ENCODE assay signal across 11 mouse cellular contexts in genomic region chr4:89428465-89428864, GRCm38 (mm10).
DNase-seq lines count a peak whose midpoint lies in the region; ATAC-seq lines count a peak whose summit lies in the region.
"Had no signal": no experiment of that assay in that cellular context is flagged by ENCODE, and none has a peak within 500 bp of the region (broad histone marks: within the 10 kb centered on the region; RNA-seq: fewer than 3 reads in every experiment).

No protein-coding gene starts in this region.

- no peaks in the 10 kb centered on the region for H3K9me3 ChIP-seq in hindbrain, embryonic 14.5 days (ENCODE audit: control insufficient read depth, low read length)
- no peaks in the 10 kb centered on the region for H3K9me3 ChIP-seq in hindbrain, embryonic 13.5 days
- no peaks in the 10 kb centered on the region for H3K9me3 ChIP-seq in limb, embryonic 15.5 days
- H3K9me3 ChIP-seq: embryonic facial prominence, embryonic 10.5 days; limb, embryonic 12.5 days; neural tube, embryonic 13.5 days had no signal

- H3K36me3 ChIP-seq in hindbrain, embryonic 14.5 days (replicated peaks; ENCODE audit: control insufficient read depth, insufficient read depth) = no peaks in the 10 kb centered on the region
- H3K36me3 ChIP-seq in hindbrain, embryonic 13.5 days = no peaks in the 10 kb centered on the region
- no peaks in the 10 kb centered on the region for H3K36me3 ChIP-seq in limb, embryonic 15.5 days
- H3K36me3 ChIP-seq: embryonic facial prominence, embryonic 10.5 days; limb, embryonic 12.5 days; neural tube, embryonic 13.5 days had no signal

- H3K9ac ChIP-seq in hindbrain, embryonic 14.5 days = no peak overlapping the region
- H3K9ac ChIP-seq in hindbrain, embryonic 13.5 days = no peak overlapping the region
- H3K9ac ChIP-seq in limb, embryonic 15.5 days = no peak overlapping the region
- H3K9ac ChIP-seq: limb, embryonic 12.5 days; neural tube, embryonic 13.5 days had no signal

- H3K27me3 ChIP-seq in hindbrain, embryonic 14.5 days (ENCODE audit: control insufficient read depth, insufficient read depth, low read length) = no peaks in the 10 kb centered on the region
- H3K27me3 ChIP-seq in hindbrain, embryonic 13.5 days = no peaks in the 10 kb centered on the region
- H3K27me3 ChIP-seq in limb, embryonic 15.5 days = no peaks in the 10 kb centered on the region
- H3K27me3 ChIP-seq: limb, embryonic 12.5 days; neural tube, embryonic 13.5 days had no signal

- H3K27ac ChIP-seq in hindbrain, embryonic 14.5 days = no peak overlapping the region
- no peak overlapping the region for H3K27ac ChIP-seq in hindbrain, embryonic 13.5 days
- peak overlapping the region; percentile 47; the same call in 1 of the 2 replicates for H3K27ac ChIP-seq in limb, embryonic 15.5 days
- H3K27ac ChIP-seq: embryonic facial prominence, embryonic 10.5 days; limb, embryonic 12.5 days; neural tube, embryonic 13.5 days had no signal

- ATAC-seq in hindbrain, embryonic 14.5 days (ENCODE audit: low FRiP score) = 0 out of 2 replicates have a peak, but pooled peaks have one; percentile 17
- no peak for ATAC-seq in hindbrain, embryonic 13.5 days (ENCODE audit: low FRiP score)
- no peak for ATAC-seq in limb, embryonic 15.5 days (ENCODE audit: insufficient number of reproducible peaks, low FRiP score, low TSS enrichment, low read depth)
- no peak for ATAC-seq in erythroblast, adult 5-6 weeks (replicated peaks; ENCODE audit: low FRiP score, poor library complexity, severe bottlenecking)

- H3K4me1 ChIP-seq in hindbrain, embryonic 14.5 days (replicated peaks; ENCODE audit: control insufficient read depth, insufficient read depth, low read length) = no peaks in the 10 kb centered on the region
- no peaks in the 10 kb centered on the region for H3K4me1 ChIP-seq in hindbrain, embryonic 13.5 days (replicated peaks)
- H3K4me1 ChIP-seq in limb, embryonic 15.5 days = peaks cover 7% of the 10 kb centered on the region; the same call in 1 of the 2 replicates
- H3K4me1 ChIP-seq: neural tube, embryonic 13.5 days had no signal

- no peak overlapping the region for H3K4me2 ChIP-seq in hindbrain, embryonic 14.5 days (replicated peaks)
- no peak overlapping the region for H3K4me2 ChIP-seq in hindbrain, embryonic 13.5 days
- no peak overlapping the region for H3K4me2 ChIP-seq in limb, embryonic 15.5 days
- H3K4me2 ChIP-seq: limb, embryonic 12.5 days; neural tube, embryonic 13.5 days had no signal

- 81% methylated on average over 1 of the region's 1 CpGs for WGBS in hindbrain, embryonic 14.5 days
- 73% methylated on average over 1 of the region's 1 CpGs for WGBS in hindbrain, embryonic 13.5 days
- WGBS in limb, embryonic 15.5 days = 90% methylated on average over 1 of the region's 1 CpGs

- no peak overlapping the region for H3K4me3 ChIP-seq in hindbrain, embryonic 14.5 days (replicated peaks; ENCODE audit: low read length)
- H3K4me3 ChIP-seq in hindbrain, embryonic 13.5 days = no peak overlapping the region
- H3K4me3 ChIP-seq in limb, embryonic 15.5 days = no peak overlapping the region
- H3K4me3 ChIP-seq: embryonic facial prominence, embryonic 10.5 days; limb, embryonic 12.5 days; neural tube, embryonic 13.5 days had no signal

- DNase-seq in hindbrain, embryonic 14.5 days (ENCODE audit: low spot score) = no peak
- DNase-seq in 3T3-L1 (ENCODE audit: low read depth, low spot score) (peak; percentile 66), 416B (ENCODE audit: low read depth) (peak; percentile 36)
- DNase-seq in frontal cortex, postnatal 36 days (ENCODE audit: low spot score in 2 of 2) = no peak
- DNase-seq in kidney, adult 18-20 months = no peak

Comparison
In these comparisons a context has a peak if more than half of its experiments do, and no peak if none do; other contexts are left out.
1. DNase-seq: peak in 3T3-L1 (single experiment) and 416B (single experiment); none in hindbrain, embryonic 14.5 days (single experiment), frontal cortex, postnatal 36 days (0 of 2) and kidney, adult 18-20 months (single experiment).